8 mouse cellular contexts compared by ENCODE assay signal in the genomic region with DNA sequence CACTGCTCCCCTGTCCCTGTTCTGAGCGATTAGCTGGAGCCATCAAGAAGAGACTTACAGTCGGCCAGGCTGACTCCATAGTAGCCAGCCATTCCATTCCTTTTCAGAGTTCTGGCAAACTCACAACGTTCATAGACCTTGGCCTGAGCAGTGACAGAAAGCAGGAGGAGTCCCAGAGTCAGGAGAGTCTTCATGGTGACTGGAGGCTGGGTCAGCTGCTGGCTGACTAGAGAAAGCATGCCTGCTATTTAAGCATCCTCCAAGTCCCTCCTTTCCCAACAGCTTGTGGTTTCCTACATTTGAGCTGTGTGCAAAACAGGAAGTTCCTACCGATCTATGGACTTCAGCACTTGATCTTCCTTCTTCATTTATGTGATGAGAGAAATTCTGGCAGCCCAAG. TPM values are rescaled to one million over a fixed set of nuclear protein-coding genes. Genes with fewer than 3 reads are reported as not detected.
DNase-seq lines count a peak whose midpoint lies in the region; ATAC-seq and TF ChIP-seq lines count a peak whose summit lies in the region.

Gene Lyz2, minus strand, starts transcription at position 273 of the 400 bp plus-strand sequence.

- H3K36me3 ChIP-seq in embryonic facial prominence, embryonic 13.5 days: no peaks in the 10 kb centered on the region
- H3K36me3 ChIP-seq in heart, embryonic 12.5 days: no peaks in the 10 kb centered on the region
- no peaks in the 10 kb centered on the region for H3K36me3 ChIP-seq in kidney, postnatal 0 days (ENCODE audit: insufficient read depth, low read length)
- peaks cover 5% of the 10 kb centered on the region; the same call in 1 of the 2 replicates for H3K36me3 ChIP-seq in macrophage (ENCODE audit: inconsistent target)

- no peaks in the 10 kb centered on the region for H3K4me1 ChIP-seq in embryonic facial prominence, embryonic 13.5 days
- H3K4me1 ChIP-seq in heart, embryonic 12.5 days (replicated peaks): peaks cover 33% of the 10 kb centered on the region
- H3K4me1 ChIP-seq in kidney, postnatal 0 days (replicated peaks; ENCODE audit: insufficient read depth, low read length): no peaks in the 10 kb centered on the region

- peaks cover 54% of the 10 kb centered on the region for H3K79me2 ChIP-seq in macrophage (ENCODE audit: inconsistent target)

- H3K27me3 ChIP-seq in embryonic facial prominence, embryonic 13.5 days: no peaks in the 10 kb centered on the region
- peaks cover 17% of the 10 kb centered on the region for H3K27me3 ChIP-seq in heart, embryonic 12.5 days (replicated peaks)
- no peaks in the 10 kb centered on the region for H3K27me3 ChIP-seq in kidney, postnatal 0 days (ENCODE audit: insufficient read depth, low read length)

- no peak within 1 kb of the TSS for H3K9ac ChIP-seq in embryonic facial prominence, embryonic 13.5 days
- no peak within 1 kb of the TSS for H3K9ac ChIP-seq in heart, embryonic 12.5 days
- no peak within 1 kb of the TSS for H3K9ac ChIP-seq in kidney, postnatal 0 days (ENCODE audit: low read depth, low read length)

- no peak for TF ChIP-seq CTCF in kidney, postnatal 0 days (IDR thresholded peaks at IDR 0.05; ENCODE audit: low read depth)

- no peak within 1 kb of the TSS for H3K4me2 ChIP-seq in embryonic facial prominence, embryonic 13.5 days
- H3K4me2 ChIP-seq in heart, embryonic 12.5 days: no peak within 1 kb of the TSS; the same call in 1 of the 2 replicates
- no peak within 1 kb of the TSS for H3K4me2 ChIP-seq in kidney, postnatal 0 days (ENCODE audit: low read length)

- DNase-seq in right cerebral cortex, postnatal 25 days: peak; percentile 3
- no peak for DNase-seq in right cerebral cortex, postnatal 14 days
- DNase-seq in kidney, postnatal 0 days (ENCODE audit: low spot score): peak; percentile 28
- no peak for DNase-seq in right cerebral cortex, postnatal 36 days (ENCODE audit: low spot score in 2 of 2)
- no peak for DNase-seq in cerebellum, adult 8-10 months

- no peak for ATAC-seq in embryonic facial prominence, embryonic 13.5 days (ENCODE audit: insufficient number of reproducible peaks, insufficient read depth, low FRiP score, low TSS enrichment, low read depth)
- ATAC-seq in heart, embryonic 12.5 days (ENCODE audit: insufficient number of reproducible peaks, low FRiP score): no peak
- no peak for ATAC-seq in kidney, postnatal 0 days (replicated peaks; ENCODE audit: low FRiP score, low read depth)

- no peaks in the 10 kb centered on the region for H3K9me3 ChIP-seq in embryonic facial prominence, embryonic 13.5 days
- no peaks in the 10 kb centered on the region for H3K9me3 ChIP-seq in heart, embryonic 12.5 days (replicated peaks)
- no peaks in the 10 kb centered on the region for H3K9me3 ChIP-seq in kidney, postnatal 0 days (replicated peaks; ENCODE audit: low read length)

- no peak within 1 kb of the TSS for H3K4me3 ChIP-seq in embryonic facial prominence, embryonic 13.5 days
- no peak within 1 kb of the TSS for H3K4me3 ChIP-seq in heart, embryonic 12.5 days
- H3K4me3 ChIP-seq in kidney, postnatal 0 days (replicated peaks; ENCODE audit: low read depth, low read length): no peak within 1 kb of the TSS
- H3K4me3 ChIP-seq in macrophage (ENCODE audit: inconsistent target): peak within 1 kb of the TSS; percentile 83

- H3K27ac ChIP-seq in embryonic facial prominence, embryonic 13.5 days: no peak within 1 kb of the TSS
- H3K27ac ChIP-seq in heart, embryonic 12.5 days (ENCODE audit: poor library complexity, severe bottlenecking): no peak within 1 kb of the TSS
- no peak within 1 kb of the TSS for H3K27ac ChIP-seq in kidney, postnatal 0 days
- peak within 1 kb of the TSS; percentile 92 for H3K27ac ChIP-seq in macrophage

- 48% methylated on average over 4 of the region's 4 CpGs for WGBS in embryonic facial prominence, embryonic 13.5 days
- 38% methylated on average over 4 of the region's 4 CpGs for WGBS in heart, embryonic 12.5 days
- WGBS in kidney, postnatal 0 days: 58% methylated on average over 4 of the region's 4 CpGs
- WGBS in macrophage (ENCODE audit: missing documents): 0% methylated on average over 4 of the region's 4 CpGs

RNA-seq across cellular contexts. Expression of gene Lyz2, which starts in this region (rescaled TPM):
- polyA plus RNA-seq in embryonic facial prominence, embryonic 13.5 days (2015; fragmentation: Nextera tagmentation; extraction: Ambion mirVana): 36.2 and 40.7 TPM in 2 replicates
- 87.0 and 95.2 TPM in 2 replicates for polyA plus RNA-seq in heart, embryonic 12.5 days (2016; fragmentation: Nextera tagmentation; extraction: Ambion mirVana)
- polyA plus RNA-seq in kidney, postnatal 0 days (2015; fragmentation: Nextera tagmentation; extraction: Ambion mirVana): 71.3 and 73.2 TPM in 2 replicates
- 1,000 to 10,000 TPM in 1 of 26 experiments, 100 to 1,000 TPM in 25; 167 to 1,242 (median 625) TPM for total RNA-seq in macrophage (2018; cell fraction: chromatin; rRNA removed)
- over 10,000 TPM in 25 of 26 experiments, 1,000 to 10,000 TPM in 1; 9,978 to 23,163 (median 15,255) TPM for total RNA-seq in macrophage (2018; cell fraction: cytosol; rRNA removed)
- over 10,000 TPM in 2 of 26 experiments, 1,000 to 10,000 TPM in 24; 1,420 to 12,393 (median 7,308) TPM for total RNA-seq in macrophage (2018; cell fraction: nucleus; rRNA removed)
- polyA plus RNA-seq in macrophage (2018): 16,156 to 35,026 TPM (median 20,022 TPM) in 3 replicates

Comparison
In these comparisons a context has a peak if more than half of its experiments do, and no peak if none do; other contexts are left out.
1. RNA of gene Lyz2 (polyA plus RNA-seq): 16,156 to 35,026 TPM in macrophage; 87.0 to 95.2 TPM in heart, embryonic 12.5 days, 71.3 to 73.2 TPM in kidney, postnatal 0 days and 36.2 to 40.7 TPM in embryonic facial prominence, embryonic 13.5 days; every median in the first group is over 100 times any median in the second.
2. DNase-seq: peak in right cerebral cortex, postnatal 25 days (single experiment) and kidney, postnatal 0 days (single experiment); none in right cerebral cortex, postnatal 14 days (single experiment), right cerebral cortex, postnatal 36 days (0 of 2) and cerebellum, adult 8-10 months (single experiment).